Mouse (Mus musculus) gastrocnemius, postnatal 14 days (tissue): ENCODE results near the gene Lap3. TPM values are rescaled to one million over a fixed set of nuclear protein-coding genes. Genes with fewer than 3 reads are reported as not detected.

ENCODE experiments used
- DNase-seq: peaks from one replicate; pipeline ENCODE4 v3.0.0; 2021; ENCODE audit warnings: mixed read lengths
- intact Hi-C: fragments of 180-260 bp; cut with DNase I; formaldehyde crosslinking; loops from one replicate; pipeline ENCODE4 v1.15.1; 2025; ENCODE audit warnings: low total_unique reads
- total RNA-seq, 2 experiments: library from RNA; stranded (reverse); gene quantifications; 2 replicates each; pipeline ENCODE4 v1.2.3; 2021

Gene Lap3
- total RNA-seq, 2 experiments from 2014 or later: 72.6 to 76.4 TPM

DNA sequence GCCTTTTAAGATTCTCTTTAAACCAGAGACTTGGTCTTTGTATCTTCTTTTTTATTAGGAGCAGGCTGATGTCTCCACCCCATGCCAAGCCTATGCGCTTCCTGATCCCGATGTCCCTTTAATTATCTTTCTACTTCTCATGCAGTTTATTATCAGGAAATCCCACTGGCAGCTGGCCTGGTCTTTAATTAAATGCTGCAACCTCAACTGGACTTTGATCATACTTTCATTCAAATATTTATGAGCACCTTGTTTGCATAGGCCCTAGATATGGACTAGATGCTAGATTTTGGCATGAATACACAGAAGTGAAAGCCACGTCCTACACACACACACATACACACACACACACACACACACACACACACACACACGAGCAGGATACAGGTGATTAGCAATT lies 1.4 kb upstream of the Lap3 start:
- DNase-seq: no peak
- intact Hi-C loops: no loop called here

DNA sequence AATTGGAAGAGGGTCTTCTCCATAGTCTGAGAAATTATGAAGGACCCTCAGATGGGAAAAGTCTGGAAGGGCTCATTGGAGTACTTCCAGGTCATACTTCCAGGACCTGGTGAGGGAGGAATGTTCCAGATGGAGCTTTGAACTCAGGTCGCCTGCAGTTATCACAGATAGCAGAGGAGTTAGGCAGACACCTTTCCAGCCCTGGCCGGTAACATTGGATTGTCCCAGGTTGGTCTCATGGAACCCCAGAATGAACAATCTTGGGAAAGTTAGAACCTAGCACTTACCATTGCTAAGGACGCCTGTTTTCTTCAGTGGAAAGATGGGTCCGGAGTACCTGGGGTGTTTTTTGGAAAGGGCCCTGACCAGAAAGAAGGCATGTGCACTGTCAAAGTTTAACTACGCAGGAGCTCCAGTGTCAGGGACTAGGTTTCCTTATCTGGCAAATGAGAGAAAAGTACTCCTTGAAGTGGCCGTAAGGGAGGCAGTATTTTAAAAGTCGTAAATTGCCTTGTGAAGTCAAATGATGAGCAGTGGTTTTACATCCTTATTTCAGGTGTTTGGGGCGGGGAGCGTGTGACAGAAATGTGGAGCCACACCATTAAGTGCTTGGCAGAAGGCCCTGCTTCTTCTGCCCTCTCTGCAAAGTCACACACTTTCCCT lies 1.1 kb downstream of the Lap3 start:
- intact Hi-C loops: no loop called here
- DNase-seq: no peak

GRCm38 (mm10) chr5:45495429-45495975 lies 2.3 kb downstream of the Lap3 start:
- intact Hi-C loops: no loop called here
- DNase-seq: no peak

- DNase-seq: no peak
- intact Hi-C loops: no loop called here
Measured at GRCm38 (mm10) chr5:45496042-45496441, 2.9 kb downstream of the Lap3 start.

DNA sequence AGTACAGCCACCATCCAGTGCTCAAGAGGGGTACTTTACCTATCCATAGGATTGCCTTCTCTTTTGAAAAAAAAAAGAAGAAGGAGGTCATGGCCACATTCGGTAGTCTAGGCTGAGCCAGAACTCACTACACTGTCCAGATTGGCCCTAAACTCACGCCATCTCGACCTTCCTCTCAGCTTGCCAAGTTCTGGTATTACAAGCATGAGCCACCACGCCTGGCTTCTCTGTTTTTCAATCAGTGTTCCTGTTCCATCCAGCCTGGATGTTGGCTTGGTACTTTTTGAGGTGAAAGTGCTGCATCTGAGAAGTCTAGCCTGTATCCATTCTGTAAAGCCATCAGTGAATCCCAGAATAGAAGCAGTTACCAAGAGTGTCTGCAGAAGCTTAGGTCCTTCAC lies 3.3 kb downstream of the Lap3 start:
- intact Hi-C loops: no loop called here
- no peak for DNase-seq

DNA sequence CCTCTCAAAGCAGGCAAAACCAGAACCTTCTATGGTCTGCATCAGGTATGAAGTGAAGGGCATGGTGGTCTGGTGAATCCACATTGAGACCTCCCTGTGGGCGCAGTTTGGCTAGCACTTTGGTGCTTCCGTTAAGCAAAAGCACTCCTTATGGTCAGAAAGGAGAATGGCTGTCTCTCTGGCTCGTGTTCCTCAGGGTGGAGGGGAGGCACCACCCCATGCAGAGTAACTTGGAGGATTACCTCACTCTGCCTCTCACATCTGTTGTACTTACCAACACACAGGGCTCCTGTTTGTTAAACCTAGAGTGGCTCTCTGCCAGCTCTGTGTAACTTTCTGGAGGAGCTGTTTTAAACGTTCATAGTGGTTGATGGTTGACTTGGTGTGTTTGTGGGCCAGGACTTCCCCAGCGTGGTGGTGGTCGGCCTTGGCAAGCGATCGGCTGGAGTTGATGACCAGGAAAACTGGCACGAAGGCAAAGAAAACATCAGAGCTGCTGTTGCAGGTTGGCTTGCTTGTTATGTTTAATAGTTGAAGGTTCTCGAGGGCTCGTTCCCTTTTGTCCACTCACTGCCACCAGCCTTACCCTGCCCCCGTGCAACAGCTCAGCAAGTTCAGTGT lies 3.9 kb downstream of the Lap3 start:
- intact Hi-C loops: no loop called here
- DNase-seq: no peak

DNA sequence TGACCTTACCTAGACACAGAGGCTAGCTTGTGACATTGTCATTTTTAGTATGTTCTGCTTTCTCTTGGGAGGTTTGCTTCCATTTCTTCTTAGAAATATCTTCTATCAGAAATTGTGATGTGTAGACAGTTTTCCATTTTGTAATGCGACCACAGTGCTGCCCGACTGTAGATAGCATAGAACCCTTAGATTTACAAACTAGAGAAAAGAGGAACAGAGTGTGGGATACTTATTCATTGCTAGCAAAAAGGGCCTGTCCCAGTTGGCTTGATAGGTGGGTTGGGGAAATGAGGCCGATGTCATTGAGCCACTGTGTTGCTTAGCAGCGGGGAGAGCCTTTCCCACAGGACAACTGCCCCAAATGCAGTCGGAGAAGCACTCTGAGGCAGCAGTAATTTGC lies 4.4 kb downstream of the Lap3 start:
- no peak for DNase-seq
- intact Hi-C loops: no loop called here

GRCm38 (mm10) chr5:45510071-45510470 lies 16.9 kb downstream of the Lap3 start:
- intact Hi-C loops: no loop called here
- no peak for DNase-seq

GRCm38 (mm10) chr5:45512908-45513307 lies 19.7 kb downstream of the Lap3 start:
- DNase-seq: no peak
- intact Hi-C loops: no loop called here

GRCm38 (mm10) chr5:45513511-45513910 lies 20.3 kb downstream of the Lap3 start:
- DNase-seq: no peak
- intact Hi-C loops: no loop called here

- no peak for DNase-seq
- intact Hi-C loops: no loop called here
Measured at GRCm38 (mm10) chr5:45514599-45514998, 21.4 kb downstream of the Lap3 start.

GRCm38 (mm10) chr5:45515151-45515743 lies 22.1 kb downstream of the Lap3 start:
- no peak for DNase-seq
- intact Hi-C loops: no loop called here

DNA sequence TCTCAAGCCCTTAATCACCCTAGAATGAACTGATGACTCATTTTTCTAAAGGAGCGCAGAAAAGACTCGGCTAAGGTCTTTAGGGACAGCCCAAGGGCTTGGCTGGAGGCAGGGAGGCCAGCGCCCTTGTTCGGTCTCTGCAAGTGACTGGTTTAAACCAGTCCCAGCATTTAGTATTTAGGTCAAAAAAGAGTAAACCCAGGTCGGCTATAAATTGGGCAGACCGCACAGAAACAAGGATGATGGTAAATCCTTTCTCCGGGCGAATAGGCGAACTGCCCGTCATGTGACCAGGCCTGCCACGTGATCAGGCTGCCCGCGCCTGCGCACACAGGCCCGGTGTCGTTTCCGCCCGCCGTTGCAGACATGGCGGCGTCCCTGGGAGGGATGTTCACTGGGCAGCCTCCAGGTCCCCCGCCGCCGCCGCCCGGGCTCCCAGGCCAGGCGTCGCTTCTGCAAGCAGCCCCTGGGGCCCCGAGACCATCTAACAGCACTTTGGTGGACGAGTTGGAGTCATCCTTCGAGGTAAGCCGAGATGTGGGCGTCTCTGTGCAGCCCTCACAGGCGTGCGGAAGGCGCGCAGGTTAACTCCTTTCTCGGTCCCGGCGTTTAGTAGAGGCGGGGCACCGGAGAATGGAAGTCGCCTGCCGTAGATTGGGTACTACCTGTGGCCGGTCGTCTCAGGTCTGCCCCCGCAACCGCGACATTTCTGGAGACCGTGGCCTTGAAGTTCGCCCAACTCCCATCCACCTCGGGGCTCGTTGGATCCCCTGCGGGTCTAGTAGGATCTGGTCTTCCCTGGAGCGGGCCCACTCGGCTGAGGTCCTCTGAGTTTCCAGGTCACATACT lies 27.0 kb downstream of the Lap3 start, which contains the start of gene Med28:
Gene Med28, plus strand, starts transcription at position 270 of the 849 bp plus-strand sequence.
- intact Hi-C loops: no loop called here
- peak; percentile 94 for DNase-seq

GRCm38 (mm10) chr5:45520809-45521110 lies 27.6 kb downstream of the Lap3 start:
- intact Hi-C loops: no loop called here
- DNase-seq: no peak

GRCm38 (mm10) chr5:45521601-45522000 lies 28.4 kb downstream of the Lap3 start:
- intact Hi-C loops: no loop called here
- DNase-seq: no peak

DNA sequence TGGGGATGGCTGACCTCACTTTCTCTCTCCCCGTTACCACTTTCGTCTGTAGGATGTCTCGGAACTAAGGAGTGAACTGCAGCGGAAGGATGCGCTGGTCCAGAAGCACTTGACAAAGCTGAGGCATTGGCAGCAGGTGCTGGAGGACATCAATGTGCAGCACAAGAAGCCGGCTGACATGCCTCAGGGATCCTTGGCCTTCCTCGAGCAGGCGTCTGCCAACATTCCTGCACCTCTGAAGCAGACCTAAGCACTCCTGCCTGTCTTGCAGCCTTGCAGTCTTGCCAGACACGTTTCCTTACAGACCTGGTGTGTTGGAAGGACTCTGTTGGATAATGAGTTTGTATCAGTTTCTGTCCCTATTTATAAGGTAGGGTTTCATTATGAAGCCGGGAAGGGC lies 31.9 kb downstream of the Lap3 start:
- intact Hi-C loops: no loop called here
- DNase-seq: no peak

DNA sequence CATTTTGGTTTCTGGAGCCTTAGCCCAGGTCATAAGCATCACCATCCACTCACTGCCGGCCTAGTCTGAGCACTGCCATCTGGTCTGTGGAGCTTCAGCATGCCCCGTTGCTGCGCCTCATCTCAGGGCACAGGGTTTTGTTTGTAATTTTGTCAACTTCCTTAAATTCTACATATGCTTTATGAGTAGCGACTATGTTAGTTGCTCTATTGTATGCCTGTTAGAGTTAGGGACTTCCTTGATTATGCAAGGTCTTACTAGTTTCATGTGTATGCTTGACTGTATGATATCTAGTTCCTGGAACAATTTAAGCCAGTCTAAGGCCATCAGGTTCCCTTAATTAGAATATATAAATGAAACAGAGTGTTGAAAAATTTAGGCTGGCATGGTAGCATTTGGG lies 33.2 kb downstream of the Lap3 start:
- intact Hi-C loops: no loop called here
- DNase-seq: no peak

DNA sequence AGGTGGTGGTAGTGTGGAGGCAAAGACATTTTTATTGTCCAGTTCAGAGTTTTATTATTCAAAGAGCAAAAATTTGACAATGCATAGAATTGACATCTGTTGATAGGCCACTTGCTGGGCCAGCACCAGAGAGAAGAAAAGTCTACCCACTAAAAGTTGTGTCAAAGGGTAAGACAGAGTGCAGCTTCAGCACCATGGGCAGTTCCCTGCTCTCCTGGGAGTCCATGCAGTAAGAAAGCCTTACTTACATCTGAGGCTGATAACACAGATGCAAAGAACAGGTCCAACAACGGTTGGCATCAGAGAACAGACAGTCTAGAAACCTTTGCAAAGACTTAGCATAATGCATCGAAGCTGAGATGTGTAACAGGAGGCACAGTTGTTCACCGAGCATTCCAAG lies 36.5 kb downstream of the Lap3 start:
- DNase-seq: no peak
- intact Hi-C loops: loop anchor here (5.0 kb wide), 1 partner anchor 138 kb away; the partner anchor contains the start of gene Ncapg

DNA sequence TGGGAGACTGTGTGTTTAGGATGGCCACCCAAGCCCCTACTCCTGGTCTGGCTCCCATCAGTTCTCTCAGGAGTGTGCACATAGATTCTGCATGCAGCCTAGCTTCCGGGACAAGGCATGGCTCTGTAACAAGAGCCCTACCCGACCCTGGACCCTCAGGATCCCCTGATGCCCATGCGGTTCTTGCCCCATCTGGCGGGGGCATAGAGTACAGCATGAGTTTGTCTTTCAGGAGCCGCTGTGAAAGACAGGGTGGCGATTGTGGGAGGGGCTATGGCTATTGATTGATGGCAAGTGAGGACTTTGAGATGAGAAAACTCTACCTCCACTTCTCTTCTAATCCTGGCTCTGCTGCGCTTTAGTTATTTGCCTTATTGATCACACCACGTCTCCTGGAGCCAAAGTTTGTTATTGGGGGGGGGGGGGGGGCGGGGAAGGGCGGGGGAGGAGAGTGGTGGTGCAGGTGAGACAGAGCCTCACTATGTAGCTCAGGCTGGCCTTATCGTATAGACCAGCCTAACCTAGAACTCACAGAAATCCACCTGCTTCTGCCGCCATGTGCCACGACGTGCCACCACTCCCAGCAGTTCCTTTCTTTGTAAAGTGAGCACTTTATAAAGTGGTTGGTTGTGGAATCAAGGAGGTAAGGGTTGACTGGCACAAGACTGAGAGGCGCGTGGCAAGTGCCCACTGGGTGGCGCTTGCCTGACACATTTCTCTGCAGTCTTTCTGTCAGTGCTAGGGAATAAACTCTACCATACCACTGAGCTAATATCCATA lies 41.3 kb downstream of the Lap3 start:
- peak; percentile 22 for DNase-seq
- intact Hi-C loops: loop anchor here (5.0 kb wide), 1 partner anchor 133 kb away; the partner anchor contains the start of gene Ncapg
